In the genomic region with DNA sequence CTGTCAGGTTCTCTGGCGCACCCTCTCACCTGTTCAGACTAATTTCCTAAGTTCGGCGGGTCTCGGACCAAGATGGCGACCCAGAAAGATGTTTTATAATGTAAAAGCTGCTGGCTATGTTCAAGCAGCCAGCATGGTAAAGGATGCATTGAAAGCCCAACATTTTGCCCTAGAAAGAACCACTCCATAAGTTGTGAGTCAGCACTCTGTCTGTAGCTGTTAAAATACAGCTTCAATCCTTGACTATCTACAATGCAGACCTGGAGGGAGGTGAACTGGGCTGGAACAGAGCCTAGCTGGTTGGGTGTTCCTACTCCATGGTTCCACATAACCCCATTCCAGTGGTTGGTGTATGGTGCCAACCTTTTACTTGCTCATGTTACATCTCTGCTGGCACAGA, we compare ENCODE assay signal across 28 mouse cellular contexts.
"Had no signal": no experiment of that assay in that cellular context is flagged by ENCODE, and none has a peak within 500 bp of the region (broad histone marks: within the 10 kb centered on the region; RNA-seq: fewer than 3 reads in every experiment).

No protein-coding gene starts in this region.

- ATAC-seq: hindbrain, embryonic 16.5 days; inflammation-experienced regulatory T-cells, adult 6 months; intestine, embryonic 15.5 days; intestine, postnatal 0 days had no signal

- H3K4me3 ChIP-seq: gastrocnemius, adult 2 months; heart, adult 2 months; heart, embryonic 13.5 days; heart, embryonic 15.5 days; hindbrain, embryonic 10.5 days; hindbrain, embryonic 13.5 days; intestine, embryonic 15.5 days; limb, embryonic 10.5 days; limb, embryonic 12.5 days; liver, embryonic 13.5 days; liver, embryonic 15.5 days had no signal

- H3K4me1 ChIP-seq: heart, embryonic 13.5 days; heart, embryonic 15.5 days; hindbrain, embryonic 10.5 days; hindbrain, embryonic 13.5 days; intestine, embryonic 15.5 days; limb, embryonic 10.5 days; limb, embryonic 12.5 days; liver, embryonic 13.5 days; liver, embryonic 15.5 days had no signal

- H3K27ac ChIP-seq: gastrocnemius, adult 2 months; heart, adult 2 months; heart, embryonic 13.5 days; heart, embryonic 15.5 days; hindbrain, embryonic 10.5 days; hindbrain, embryonic 13.5 days; intestine, embryonic 15.5 days; limb, embryonic 10.5 days; limb, embryonic 12.5 days; liver, embryonic 13.5 days; liver, embryonic 15.5 days had no signal

- H3K9me3 ChIP-seq: heart, embryonic 13.5 days; heart, embryonic 15.5 days; hindbrain, embryonic 10.5 days; hindbrain, embryonic 13.5 days; intestine, embryonic 15.5 days; limb, embryonic 10.5 days; limb, embryonic 12.5 days; liver, embryonic 13.5 days; liver, embryonic 15.5 days had no signal

- DNase-seq: gastrocnemius, adult 2 months; gastrocnemius, postnatal 10 days; gastrocnemius, postnatal 25 days; heart, adult 2 months; heart, postnatal 14 days; heart, postnatal 4 days; kidney, adult 18-20 months; kidney, adult 8-10 months; kidney, postnatal 10 days; kidney, postnatal 25 days; kidney, postnatal 4 days; layer of hippocampus, adult 9-11 months; layer of hippocampus, postnatal 36 days; liver; liver, embryonic 13.5 days had no signal

- H3K36me3 ChIP-seq: heart, embryonic 13.5 days; heart, embryonic 15.5 days; hindbrain, embryonic 10.5 days; hindbrain, embryonic 13.5 days; intestine, embryonic 15.5 days; limb, embryonic 10.5 days; limb, embryonic 12.5 days; liver, embryonic 13.5 days; liver, embryonic 15.5 days had no signal

- H3K27me3 ChIP-seq: heart, embryonic 13.5 days; heart, embryonic 15.5 days; hindbrain, embryonic 13.5 days; intestine, embryonic 15.5 days; limb, embryonic 12.5 days; liver, embryonic 13.5 days; liver, embryonic 15.5 days had no signal

- H3K9ac ChIP-seq: heart, embryonic 13.5 days; heart, embryonic 15.5 days; hindbrain, embryonic 13.5 days; intestine, embryonic 15.5 days; limb, embryonic 12.5 days; liver, embryonic 13.5 days; liver, embryonic 15.5 days had no signal

- H3K4me2 ChIP-seq: heart, embryonic 11.5 days; heart, embryonic 13.5 days; heart, embryonic 15.5 days; hindbrain, embryonic 13.5 days; intestine, embryonic 15.5 days; limb, embryonic 12.5 days; liver, embryonic 11.5 days; liver, embryonic 13.5 days; liver, embryonic 15.5 days had no signal
